Mouse (Mus musculus): Measurements from ENCODE around the gene Dus4l. TPM values are rescaled to one million over a fixed set of nuclear protein-coding genes. Genes with fewer than 3 reads are reported as not detected.
"Not testable (repeated sequence)": the region's sequence is repeated elsewhere in the genome, so short reads cannot be mapped to it uniquely, and the experiment has no call there.

Gene Dus4l
- total RNA-seq (2021), result 10 to 100 TPM; 10.3 to 13.3 TPM

GRCm38 (mm10) chr12:31654197-31654964 is at the start of gene Dus4l, which contains the start of gene Cog5:
Dus4l (minus strand) TSS chr12:31654826.
Cog5 (plus strand) TSS chr12:31654869.
- intact Hi-C loops (cut with DNase I), result loop anchor here (10.0 kb wide), 1 partner anchor 150 kb away; no protein-coding TSS in a partner anchor
- DNase-seq, result peak; percentile 95

- DNase-seq, result no peak
- intact Hi-C loops (cut with DNase I), result loop anchor here (10.0 kb wide), 1 partner anchor 221 kb away; no protein-coding TSS in a partner anchor
Measured at GRCm38 (mm10) chr12:31703904-31704303, 49.3 kb upstream of the Dus4l start.

DNA sequence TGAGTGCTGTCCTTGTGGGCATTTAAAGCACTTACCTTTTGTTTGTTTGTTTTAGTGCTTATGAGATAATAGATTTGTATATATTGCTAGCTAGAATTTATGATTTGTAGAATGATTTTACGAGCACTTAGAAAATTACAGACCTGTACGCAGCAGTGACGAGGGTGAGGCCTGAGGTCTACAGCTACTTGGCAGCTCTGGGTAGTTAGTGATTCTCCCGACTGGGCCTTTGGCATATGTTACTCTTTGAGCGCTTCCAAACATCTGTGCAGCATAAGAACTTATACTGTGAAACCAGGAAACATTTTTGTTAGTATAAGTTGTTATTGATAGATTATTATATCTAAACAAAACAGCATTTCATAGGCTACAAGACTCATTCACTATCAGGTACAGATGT is 46.8 kb upstream of the Dus4l start:
- intact Hi-C loops (cut with DNase I), result loop anchor here (10.0 kb wide), 1 partner anchor 223 kb away; no protein-coding TSS in a partner anchor
- no peak for DNase-seq

DNA sequence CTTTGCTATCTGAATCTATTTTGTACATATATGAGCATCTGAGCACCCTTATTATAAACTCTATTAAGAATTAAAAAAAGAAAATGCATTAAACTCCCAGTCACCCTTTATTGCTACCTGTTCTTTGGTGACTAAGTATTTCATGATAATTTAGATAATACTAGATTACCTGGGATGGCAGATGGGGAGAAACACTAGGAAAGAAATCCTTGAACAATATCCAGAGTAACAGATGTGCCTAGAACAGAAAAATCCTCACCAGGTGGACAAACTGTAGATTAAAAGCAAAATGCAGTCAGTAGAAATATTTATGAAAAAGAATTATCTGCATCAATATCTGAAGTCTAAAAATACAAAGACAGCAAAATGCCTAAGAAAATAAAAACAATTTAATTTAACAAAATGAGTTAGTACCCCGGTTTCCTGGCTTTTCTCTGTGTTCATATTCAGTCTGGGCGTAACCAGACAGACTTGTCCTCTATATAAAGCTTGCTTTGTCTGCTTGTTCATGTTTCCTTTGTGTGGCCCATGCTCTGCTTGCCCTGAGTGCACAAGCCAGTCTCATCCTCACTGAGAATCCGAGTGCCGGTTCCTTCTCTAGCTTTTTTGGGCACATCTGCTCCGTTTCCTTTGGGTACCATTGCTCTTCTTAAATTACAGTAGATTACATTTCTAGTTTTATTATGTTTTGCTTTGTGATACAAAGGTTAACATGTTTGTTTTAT is 46.2 kb upstream of the Dus4l start:
- intact Hi-C loops (cut with DNase I), result loop anchor here (10.0 kb wide), 1 partner anchor 224 kb away; no protein-coding TSS in a partner anchor
- no peak for DNase-seq

DNA sequence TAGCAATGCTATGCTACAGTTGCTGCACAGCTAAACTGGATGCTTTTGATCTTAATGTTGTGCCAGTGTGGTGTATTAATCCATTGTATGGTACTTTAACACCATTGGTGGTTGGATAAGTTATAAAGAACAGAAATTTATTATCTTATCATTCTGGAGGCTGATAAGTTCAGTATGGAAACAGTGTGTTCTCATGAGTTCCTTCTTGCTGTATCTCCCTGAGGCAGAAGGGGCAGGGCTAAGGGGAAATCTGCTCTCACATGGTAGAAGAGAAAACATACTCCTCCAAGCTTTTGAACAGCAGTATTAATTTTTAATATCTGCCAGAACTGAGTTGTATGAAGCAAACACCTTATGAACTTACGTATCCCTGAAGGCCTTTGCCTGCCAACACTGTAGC is 38.7 kb upstream of the Dus4l start:
- DNase-seq, result no peak
- intact Hi-C loops (cut with DNase I), result no loop called here

- no peak for DNase-seq
- intact Hi-C loops (cut with DNase I), result no loop called here
Measured at GRCm38 (mm10) chr12:31686679-31687078, 32.1 kb upstream of the Dus4l start.

GRCm38 (mm10) chr12:31667187-31667586 is 12.6 kb upstream of the Dus4l start:
- DNase-seq, result no peak
- intact Hi-C loops (cut with DNase I), result no loop called here

DNA sequence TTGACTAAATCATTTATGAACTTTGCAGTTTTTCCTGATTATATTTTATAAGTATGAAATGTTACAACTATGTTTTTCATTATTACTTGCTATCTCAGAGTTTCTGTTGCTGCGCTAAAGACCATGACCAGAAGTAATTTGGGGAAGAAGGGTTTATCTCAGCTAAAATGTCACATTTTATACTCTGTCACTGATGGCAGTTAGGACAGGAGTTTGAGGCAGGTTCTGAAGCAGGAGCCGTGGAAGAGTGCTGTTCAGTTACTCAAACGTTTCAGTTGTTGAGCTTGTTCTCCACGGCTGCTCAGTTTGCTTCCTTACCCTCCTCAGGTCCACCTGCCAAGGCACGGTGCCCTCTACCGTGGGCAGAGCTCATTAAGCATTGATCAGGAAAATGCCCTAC is 11.4 kb upstream of the Dus4l start:
- no peak for DNase-seq
- intact Hi-C loops (cut with DNase I), result no loop called here

GRCm38 (mm10) chr12:31656841-31657240 is 2.2 kb upstream of the Dus4l start:
- no peak for DNase-seq
- intact Hi-C loops (cut with DNase I), result loop anchor here (10.0 kb wide), 1 partner anchor 152 kb away; no protein-coding TSS in a partner anchor

DNA sequence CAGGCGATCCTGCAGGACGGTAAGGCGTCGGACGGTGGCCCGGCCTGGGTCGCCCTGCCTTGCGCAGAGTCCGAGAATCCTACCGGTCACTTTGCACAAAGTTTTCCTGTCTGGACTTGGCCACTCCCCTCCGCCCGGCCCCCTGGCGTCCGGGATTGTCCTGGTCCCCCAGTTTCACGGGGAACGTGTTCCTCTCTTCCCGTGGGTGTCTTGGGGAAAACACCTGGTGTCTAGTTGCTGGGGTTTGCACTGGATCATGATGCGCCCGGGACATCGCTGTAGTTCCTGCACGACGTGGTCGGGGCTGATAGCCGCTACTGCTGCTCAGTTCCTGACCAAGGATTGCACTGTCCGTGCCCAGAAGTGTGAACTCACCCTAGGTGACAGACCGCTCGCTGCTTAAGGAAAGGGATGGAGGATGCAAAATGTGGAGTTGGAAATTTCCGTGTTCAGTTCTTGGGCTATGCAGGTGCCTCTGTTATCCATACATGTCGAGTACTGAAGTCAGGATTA is 395 bp upstream of the Dus4l start:
- no peak for DNase-seq
- intact Hi-C loops (cut with DNase I), result loop anchor here (10.0 kb wide), 1 partner anchor 150 kb away; no protein-coding TSS in a partner anchor

DNA sequence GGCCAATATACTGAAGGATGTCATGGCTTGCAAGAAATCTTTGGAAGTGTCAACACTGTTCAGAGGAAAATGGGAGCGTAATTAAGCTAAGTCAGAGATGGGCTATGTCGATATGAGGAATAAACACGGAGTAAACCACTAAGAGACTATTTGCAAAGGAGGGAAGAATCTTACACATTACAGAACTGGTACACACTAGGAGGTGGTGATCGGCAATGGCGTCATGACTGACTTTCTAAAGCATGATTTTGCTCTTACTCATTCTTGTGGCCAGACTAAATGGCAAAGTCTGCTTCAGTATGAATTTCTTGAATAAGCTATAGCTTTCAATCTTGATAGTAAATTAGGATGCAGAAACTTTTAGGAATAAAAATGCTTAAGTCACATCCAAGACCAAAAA is 1.0 kb downstream of the Dus4l start:
- no peak for DNase-seq
- intact Hi-C loops (cut with DNase I), result loop anchor here (10.0 kb wide), 1 partner anchor 149 kb away; no protein-coding TSS in a partner anchor

- no peak for DNase-seq
- intact Hi-C loops (cut with DNase I), result no loop called here
Measured at GRCm38 (mm10) chr12:31635240-31635607, 19.4 kb downstream of the Dus4l start.

DNA sequence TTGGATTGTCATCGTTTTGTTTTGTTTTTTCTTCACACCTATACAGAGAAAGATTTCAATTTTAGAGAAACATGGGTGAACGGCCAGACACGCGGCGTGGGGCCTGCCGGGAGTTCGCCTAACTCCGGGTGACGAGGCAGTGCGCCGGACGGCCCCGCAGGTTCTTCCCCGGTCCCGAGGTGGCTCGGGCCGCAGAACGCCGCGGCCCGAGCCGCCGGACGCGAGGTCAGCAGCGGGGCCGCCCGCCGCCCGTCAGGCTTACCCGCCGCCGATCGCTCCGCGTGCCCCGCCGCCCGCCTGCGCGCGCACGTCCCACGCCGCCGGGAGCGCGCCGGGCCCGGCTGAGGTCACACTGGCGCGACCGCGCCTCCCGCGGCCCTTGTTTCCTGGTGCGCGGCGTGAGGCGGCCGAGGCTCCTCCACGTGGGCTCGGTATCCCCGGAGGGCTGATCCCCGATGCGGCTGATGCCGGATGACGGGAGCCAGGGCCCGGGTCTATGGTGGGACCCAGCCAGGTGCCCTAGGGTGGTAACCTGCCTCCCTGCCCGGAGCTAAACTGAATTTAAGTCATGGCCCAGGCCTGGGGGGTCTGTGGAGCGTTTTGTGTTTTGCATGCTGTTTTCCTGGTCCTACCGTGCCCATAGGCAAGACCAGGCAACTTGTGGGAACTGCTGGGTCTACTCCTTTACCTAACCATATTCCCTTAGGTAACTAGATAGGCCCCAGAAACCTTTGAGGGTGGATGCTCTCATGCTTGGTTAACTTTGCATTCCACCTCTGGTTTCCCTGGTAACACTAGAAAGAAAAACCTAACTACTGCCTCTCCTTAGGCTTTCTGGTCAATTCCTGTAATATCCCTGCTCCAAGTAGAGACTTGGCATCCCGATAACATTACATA is 20.0 kb downstream of the Dus4l start, which contains the start of gene Bcap29:
Gene Bcap29, minus strand, starts transcription at position 316 of the 897 bp plus-strand sequence.
- intact Hi-C loops (cut with DNase I), result no loop called here
- DNase-seq, result peak; percentile 79

- DNase-seq, result peak; percentile 14
Measured at GRCm38 (mm10) chr12:31633970-31634342, 20.7 kb downstream of the Dus4l start.

GRCm38 (mm10) chr12:31628396-31628795 is 26.2 kb downstream of the Dus4l start:
- intact Hi-C loops (cut with DNase I); DNase-seq: not testable (repeated sequence)

More at GRCm38 (mm10) chr12:31633970-31634342, 20.7 kb downstream of the Dus4l start:
- intact Hi-C loops (cut with DNase I), result no loop called here

DNA sequence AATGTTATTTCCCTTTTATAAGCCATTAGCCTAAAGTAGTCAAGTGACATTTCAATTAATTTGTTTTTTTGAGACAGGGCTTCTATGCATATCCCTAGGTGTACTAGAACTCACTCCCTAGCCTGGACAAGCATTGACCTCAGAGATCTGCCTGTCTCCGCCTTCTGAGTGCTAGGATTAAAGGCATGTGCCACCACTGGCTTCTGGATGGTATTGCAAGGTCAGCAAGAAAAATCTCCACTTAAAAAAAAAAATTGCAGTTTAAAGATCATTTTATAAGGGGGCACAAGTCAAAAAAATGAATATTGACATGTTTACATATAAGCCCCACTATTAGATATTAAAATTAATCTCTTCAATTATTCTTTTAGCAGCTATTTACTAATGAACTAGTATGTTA is 29.6 kb downstream of the Dus4l start:
- intact Hi-C loops (cut with DNase I), result no loop called here
- no peak for DNase-seq

DNA sequence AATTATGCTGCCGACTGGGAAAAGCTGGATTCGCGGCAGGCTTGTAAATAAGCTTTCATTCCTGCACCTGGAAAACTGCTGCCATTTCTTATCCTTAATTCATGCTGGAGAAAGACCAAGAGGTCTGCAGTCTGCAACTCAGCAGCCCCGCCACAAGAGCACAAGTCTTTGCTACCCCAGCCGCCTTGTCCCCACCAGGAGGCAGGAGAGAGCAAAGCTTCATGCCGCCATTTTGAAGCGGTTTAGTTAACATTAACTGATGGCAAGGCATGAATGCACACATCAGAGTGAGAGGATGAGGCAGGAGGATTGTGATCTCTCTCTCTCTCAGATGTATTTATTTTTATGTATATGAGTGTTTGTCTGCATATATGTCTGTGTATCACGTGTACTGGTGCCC is 34.5 kb downstream of the Dus4l start:
- intact Hi-C loops (cut with DNase I), result no loop called here
- no peak for DNase-seq

DNA sequence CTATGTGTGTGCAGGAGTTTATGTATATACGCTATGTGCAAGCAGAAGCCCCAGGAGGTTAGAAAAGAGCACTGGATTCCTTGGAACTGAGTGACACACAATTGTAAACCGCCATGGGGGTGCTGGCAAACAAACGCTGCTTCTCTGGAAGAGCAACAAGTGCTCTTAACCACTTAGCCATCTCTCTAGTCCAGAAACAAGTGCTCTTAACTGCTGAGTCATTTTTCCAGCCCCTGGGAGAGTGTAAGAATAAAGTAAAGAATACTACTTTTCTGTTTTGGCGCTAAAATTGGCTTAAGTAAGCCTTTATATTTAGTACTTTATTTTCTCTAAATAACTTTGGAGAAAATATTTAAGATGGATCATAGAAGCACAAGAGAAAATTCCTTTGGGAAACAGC is 41.3 kb downstream of the Dus4l start:
- intact Hi-C loops (cut with DNase I), result no loop called here
- DNase-seq, result no peak

GRCm38 (mm10) chr12:31608138-31608537 is 46.5 kb downstream of the Dus4l start:
- no peak for DNase-seq
- intact Hi-C loops (cut with DNase I), result no loop called here

DNA sequence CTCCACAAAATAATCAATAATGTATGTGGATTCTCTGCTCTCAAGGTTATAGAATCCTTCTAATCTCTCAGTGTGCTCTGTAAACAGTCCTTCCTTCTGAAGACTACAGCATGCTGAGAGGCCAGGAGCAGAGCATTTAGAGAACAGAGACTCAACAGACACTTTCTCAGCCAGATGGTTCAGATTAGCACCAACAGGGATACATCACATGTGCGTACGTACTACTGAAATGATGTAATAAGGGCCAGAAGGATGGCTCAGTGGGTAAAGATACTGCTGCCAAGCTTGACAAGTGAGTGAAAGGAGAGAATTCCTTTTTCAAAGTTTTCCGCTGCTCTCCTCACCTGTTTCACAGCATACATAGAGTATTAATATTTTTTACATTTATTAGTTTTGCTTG is 49.7 kb downstream of the Dus4l start:
- no peak for DNase-seq
- intact Hi-C loops (cut with DNase I), result no loop called here

Data from left cerebral cortex, postnatal 4 days (tissue).